Mouse (Mus musculus) heart, adult 11 months (tissue): ENCODE measurements around the gene Tesmin.

ENCODE experiments used
- DNase-seq: peaks from one replicate; pipeline ENCODE4 v3.0.0; 2022

Gene Tesmin

GRCm38 (mm10) chr19:3400057-3400456 is 11.4 kb downstream of the Tesmin start:
- DNase-seq: no peak

- DNase-seq: no peak
Measured at GRCm38 (mm10) chr19:3401504-3401903, 12.8 kb downstream of the Tesmin start.

GRCm38 (mm10) chr19:3401943-3402342 is 13.3 kb downstream of the Tesmin start:
- no peak for DNase-seq

- no peak for DNase-seq
Measured at GRCm38 (mm10) chr19:3402390-3402789, 13.7 kb downstream of the Tesmin start.

GRCm38 (mm10) chr19:3404030-3404429 is 15.4 kb downstream of the Tesmin start:
- DNase-seq: no peak

- DNase-seq: no peak
Measured at GRCm38 (mm10) chr19:3405531-3406281, 17.0 kb downstream of the Tesmin start.

GRCm38 (mm10) chr19:3414268-3414733 is 25.6 kb downstream of the Tesmin start, which contains the start of gene Gal:
Gene Gal, minus strand, starts transcription at chr19:3414544.
- peak; percentile 93 for DNase-seq

- DNase-seq: no peak
Measured at GRCm38 (mm10) chr19:3419251-3419650, 30.6 kb downstream of the Tesmin start.

- no peak for DNase-seq
Measured at GRCm38 (mm10) chr19:3422488-3422887, 33.8 kb downstream of the Tesmin start.

- peak; percentile 95 for DNase-seq
Measured at GRCm38 (mm10) chr19:3422981-3423380, 34.3 kb downstream of the Tesmin start.

- no peak for DNase-seq
Measured at GRCm38 (mm10) chr19:3424214-3424613, 35.6 kb downstream of the Tesmin start.

- no peak for DNase-seq
Measured at GRCm38 (mm10) chr19:3428057-3428830, 39.6 kb downstream of the Tesmin start.

- DNase-seq: no peak
Measured at GRCm38 (mm10) chr19:3429156-3429816, 40.6 kb downstream of the Tesmin start.

GRCm38 (mm10) chr19:3431066-3431465 is 42.4 kb downstream of the Tesmin start:
- no peak for DNase-seq

- no peak for DNase-seq
Measured at GRCm38 (mm10) chr19:3431969-3432368, 43.3 kb downstream of the Tesmin start.

- DNase-seq: no peak
Measured at GRCm38 (mm10) chr19:3434124-3434523, 45.5 kb downstream of the Tesmin start.

- DNase-seq: no peak
Measured at GRCm38 (mm10) chr19:3434641-3435040, 46.0 kb downstream of the Tesmin start.

GRCm38 (mm10) chr19:3435824-3436223 is 47.2 kb downstream of the Tesmin start:
- no peak for DNase-seq

- DNase-seq: no peak
Measured at GRCm38 (mm10) chr19:3436840-3437239, 48.2 kb downstream of the Tesmin start.

GRCm38 (mm10) chr19:3437980-3438379 is 49.3 kb downstream of the Tesmin start:
- DNase-seq: no peak

GRCm38 (mm10) chr19:3440667-3441066 is 52.0 kb downstream of the Tesmin start:
- DNase-seq: no peak

- no peak for DNase-seq
Measured at GRCm38 (mm10) chr19:3441092-3441491, 52.4 kb downstream of the Tesmin start.

GRCm38 (mm10) chr19:3447348-3447747 is 58.7 kb downstream of the Tesmin start:
- no peak for DNase-seq
